Mouse (Mus musculus) midbrain, embryonic 16.5 days (tissue): ENCODE measurements around the gene Cntnap1. TPM values are rescaled to one million over a fixed set of nuclear protein-coding genes. Genes with fewer than 3 reads are reported as not detected.
A peak's percentile ranks its signal among the peaks of the same experiment; 100 is the strongest.

ENCODE experiments used
- ATAC-seq: fragments of 200-750 bp; cut with Nextera tagmentation; 2 replicates; pipeline ENCODE4 v1.8.0; 2017; ENCODE audit warnings: moderate TSS enrichment
- H3K27ac ChIP-seq: fragments of 300-500 bp; sonication (generic); 2 replicates; pipeline ENCODE4 v1.5.1; 2014; ENCODE audit warnings: mild to moderate bottlenecking, low read length, mixed read lengths
- H3K27me3 ChIP-seq: fragments of 300-500 bp; sonication (generic); 2 replicates; pipeline ENCODE4 v1.6.1; 2014; ENCODE audit warnings: low read depth, low read length, mixed read lengths; ENCODE audit not compliant: control insufficient read depth, insufficient read depth
- H3K36me3 ChIP-seq: fragments of 300-500 bp; sonication (generic); 2 replicates; pipeline ENCODE4 v1.6.1; 2014; ENCODE audit warnings: mild to moderate bottlenecking, low read length, moderate library complexity, mixed read lengths; ENCODE audit not compliant: control insufficient read depth, insufficient read depth
- H3K4me1 ChIP-seq: fragments of 300-500 bp; sonication (generic); 2 replicates; pipeline ENCODE4 v1.6.1; 2014; ENCODE audit warnings: mild to moderate bottlenecking, low read length, mixed read lengths; ENCODE audit not compliant: control insufficient read depth, insufficient read depth
- H3K4me2 ChIP-seq: fragments of 300-500 bp; sonication (generic); 2 replicates; pipeline ENCODE4 v1.6.1; 2014; ENCODE audit warnings: mild to moderate bottlenecking, low read length, mixed read lengths
- H3K4me3 ChIP-seq: fragments of 300-500 bp; sonication (generic); 2 replicates; pipeline ENCODE4 v1.5.1; 2014; ENCODE audit warnings: low read depth, mild to moderate bottlenecking, low read length, moderate library complexity, mixed read lengths
- H3K9ac ChIP-seq: fragments of 300-500 bp; sonication (generic); 2 replicates; pipeline ENCODE4 v1.6.1; 2014; ENCODE audit warnings: low read depth, low read length, mixed read lengths
- H3K9me3 ChIP-seq: fragments of 300-500 bp; sonication (generic); replicated peaks from 2 replicates; pipeline ENCODE4 v1.6.1; 2014; ENCODE audit warnings: mild to moderate bottlenecking, low read length, mixed read lengths; ENCODE audit not compliant: control insufficient read depth, poor library complexity, severe bottlenecking
- WGBS: fragments of 180-500 bp; shearing (Covaris S2); extraction: QIAGEN DNeasy Blood & Tissue Kit; methylation state at CpG from one replicate; pipeline ENCODE4 v1.1.7; 2014; 5-methylcytosine and 5-hydroxymethylcytosine counted together
- polyA plus RNA-seq: library from polyadenylated mRNA; unstranded; fragments of >200 nt; fragmentation: Nextera tagmentation; extraction: Ambion mirVana; gene quantifications from 2 replicates; pipeline ENCODE4 v1.2.1, GENCODE M21; 2015

Cntnap1 gene
- polyA plus RNA-seq, 1 experiment from 2014 or later = 4.7 TPM

DNA sequence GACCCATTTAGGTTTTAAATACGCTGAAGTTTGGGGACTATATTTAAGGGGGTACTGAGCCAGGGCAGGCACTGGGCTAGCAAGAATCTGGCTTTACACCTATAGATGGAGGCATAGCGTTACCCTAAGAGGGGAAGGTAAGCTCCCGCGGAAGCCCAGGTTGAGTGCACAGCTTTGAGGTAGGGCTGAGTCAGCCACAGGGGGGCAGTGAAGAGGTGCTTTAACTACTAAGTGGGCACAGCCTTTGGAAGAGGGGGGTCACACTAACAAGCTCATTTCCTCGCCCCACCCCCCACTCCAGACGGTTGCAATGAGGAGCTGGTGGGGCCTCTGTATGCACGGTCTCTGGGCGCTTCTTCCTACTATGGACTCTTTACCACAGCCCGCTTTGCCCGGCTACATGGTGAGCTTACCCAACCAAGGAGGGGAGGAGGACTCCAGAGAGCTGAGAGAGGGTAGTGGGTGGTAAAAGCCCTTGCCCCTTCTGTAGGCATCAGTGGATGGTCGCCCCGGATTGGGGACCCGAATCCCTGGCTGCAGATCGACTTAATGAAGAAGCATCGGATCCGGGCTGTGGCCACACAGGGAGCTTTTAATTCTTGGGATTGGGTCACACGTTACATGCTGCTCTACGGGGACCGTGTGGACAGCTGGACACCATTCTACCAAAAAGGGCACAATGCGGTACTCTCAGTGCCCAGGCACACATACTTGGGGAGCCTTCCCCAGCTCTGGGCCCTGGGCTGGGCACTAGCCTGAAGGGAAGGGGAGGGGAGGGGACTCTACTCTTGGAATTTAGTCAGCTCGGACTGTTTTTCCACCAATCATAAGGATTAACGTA, 6.8 kb downstream of the Cntnap1 start:
- Histone ChIP-seq H3K9ac (peak overlapping the region; percentile 75), H3K4me3 (peak overlapping the region; percentile 51), H3K4me2 (peak overlapping the region; percentile 74), H3K27me3 (peaks cover 18% of the 10 kb centered on the region; the same call in 1 of the 2 replicates), H3K36me3 (no peaks in the 10 kb centered on the region), H3K4me1 (peaks cover 44% of the 10 kb centered on the region), H3K27ac (no peak overlapping the region), H3K9me3 (no peaks in the 10 kb centered on the region)
- ATAC-seq = peak; percentile 41
- 23% methylated on average over 22 of the region's 22 CpGs for WGBS

DNA sequence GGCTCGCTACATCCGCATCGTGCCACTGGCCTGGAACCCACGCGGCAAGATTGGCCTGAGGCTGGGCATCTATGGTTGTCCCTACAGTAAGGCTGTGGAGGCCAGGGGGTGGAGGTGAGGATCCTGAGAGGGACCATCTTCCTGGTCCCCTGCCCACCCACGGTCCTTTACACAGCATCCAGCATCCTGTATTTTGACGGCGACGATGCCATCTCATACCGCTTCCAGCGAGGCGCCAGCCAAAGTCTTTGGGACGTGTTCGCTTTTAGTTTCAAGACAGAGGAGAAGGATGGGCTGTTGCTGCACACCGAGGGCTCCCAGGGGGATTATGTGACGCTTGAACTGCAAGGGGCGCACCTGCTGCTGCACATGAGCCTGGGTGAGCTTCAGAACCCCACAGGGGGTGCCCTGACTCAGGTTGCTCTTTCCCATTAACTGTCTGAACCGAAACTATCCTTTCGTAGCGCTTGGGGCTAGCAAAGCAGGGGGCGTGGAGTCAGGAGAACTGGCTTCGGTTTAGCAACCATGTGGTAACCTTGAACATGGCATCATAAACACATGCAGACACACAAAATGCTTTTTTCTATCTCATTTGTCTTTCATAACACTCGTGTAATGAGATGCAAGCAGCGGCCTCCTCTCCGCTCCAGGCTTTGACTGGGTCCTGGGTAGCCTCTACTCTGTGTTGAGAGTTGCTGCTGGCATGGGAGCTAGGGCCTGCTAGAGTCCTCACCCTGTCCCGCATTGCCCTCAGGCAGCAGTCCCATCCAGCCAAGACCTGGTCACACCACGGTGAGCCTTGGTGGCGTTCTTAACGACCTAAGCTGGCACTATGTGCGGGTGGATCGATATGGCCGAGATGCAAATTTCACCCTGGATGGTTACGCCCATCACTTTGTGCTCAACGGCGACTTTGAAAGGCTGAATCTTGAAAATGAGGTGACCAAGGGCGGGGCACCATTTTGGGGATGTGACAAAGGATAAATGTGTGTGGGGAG, 8.0 kb downstream of the Cntnap1 start:
- peaks cover 15% of the 10 kb centered on the region; the same call in 1 of the 2 replicates for H3K27me3 ChIP-seq
- H3K9ac ChIP-seq = peak overlapping the region; percentile 32; the same call in 1 of the 2 replicates
- ATAC-seq = no peak
- H3K36me3 ChIP-seq = 0 out of 2 replicates have a peak, but pooled peaks cover 2% of the 10 kb centered on the region
- H3K4me2 ChIP-seq = peak overlapping the region; percentile 74
- H3K9me3 ChIP-seq = no peaks in the 10 kb centered on the region
- H3K4me3 ChIP-seq = no peak overlapping the region
- no peak overlapping the region for H3K27ac ChIP-seq
- H3K4me1 ChIP-seq = peaks cover 33% of the 10 kb centered on the region
- 55% methylated on average over 36 of the region's 36 CpGs for WGBS

DNA sequence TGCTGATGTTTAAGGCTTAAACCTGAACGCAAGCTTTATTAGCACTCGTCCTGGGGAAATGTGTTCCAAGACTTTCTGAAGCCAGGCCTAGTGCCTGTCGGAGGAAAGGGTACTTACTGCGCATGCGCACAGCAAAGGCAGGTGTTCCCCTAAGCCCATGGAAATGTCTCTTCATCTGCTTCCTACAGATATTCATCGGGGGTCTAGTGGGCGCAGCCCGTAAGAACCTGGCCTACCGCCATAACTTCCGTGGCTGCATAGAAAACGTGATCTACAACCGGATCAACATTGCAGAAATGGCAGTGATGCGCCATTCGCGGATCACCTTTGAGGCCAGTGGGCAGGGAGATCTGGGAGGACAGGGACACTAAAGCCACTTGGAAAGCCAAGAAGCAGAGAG, 9.0 kb downstream of the Cntnap1 start:
- no peak for ATAC-seq
- WGBS = 75% methylated on average over 15 of the region's 15 CpGs
- H3K27me3 ChIP-seq = peaks cover 15% of the 10 kb centered on the region; the same call in 1 of the 2 replicates
- 0 out of 2 replicates have a peak, but pooled peaks cover 2% of the 10 kb centered on the region for H3K36me3 ChIP-seq
- H3K9ac ChIP-seq = no peak overlapping the region
- no peak overlapping the region for H3K27ac ChIP-seq
- H3K4me1 ChIP-seq = peaks cover 24% of the 10 kb centered on the region
- no peak overlapping the region for H3K4me3 ChIP-seq
- no peak overlapping the region for H3K4me2 ChIP-seq
- no peaks in the 10 kb centered on the region for H3K9me3 ChIP-seq

DNA sequence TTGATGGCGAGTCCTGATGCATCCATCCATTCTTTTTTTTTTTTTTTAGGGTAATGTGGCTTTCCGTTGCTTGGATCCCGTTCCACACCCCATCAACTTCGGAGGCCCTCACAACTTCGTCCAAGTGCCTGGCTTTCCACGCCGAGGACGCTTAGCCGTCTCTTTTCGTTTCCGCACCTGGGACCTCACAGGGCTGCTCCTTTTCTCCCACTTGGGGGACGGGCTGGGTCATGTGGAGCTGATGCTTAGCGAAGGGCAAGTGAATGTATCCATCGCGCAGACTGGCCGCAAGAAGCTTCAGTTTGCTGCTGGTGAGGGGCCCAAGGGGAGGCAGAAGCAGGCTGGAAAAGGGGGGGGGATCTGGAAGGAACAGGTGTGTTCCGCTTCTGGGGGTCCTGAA, 9.9 kb downstream of the Cntnap1 start:
- Histone ChIP-seq H3K4me2 (no peak overlapping the region), H3K9ac (no peak overlapping the region), H3K27me3 (peaks cover 15% of the 10 kb centered on the region; the same call in 1 of the 2 replicates), H3K27ac (no peak overlapping the region), H3K4me3 (no peak overlapping the region), H3K4me1 (peaks cover 15% of the 10 kb centered on the region), H3K9me3 (no peaks in the 10 kb centered on the region), H3K36me3 (0 out of 2 replicates have a peak, but pooled peaks cover 4% of the 10 kb centered on the region)
- WGBS = 66% methylated on average over 17 of the region's 17 CpGs
- ATAC-seq = no peak

DNA sequence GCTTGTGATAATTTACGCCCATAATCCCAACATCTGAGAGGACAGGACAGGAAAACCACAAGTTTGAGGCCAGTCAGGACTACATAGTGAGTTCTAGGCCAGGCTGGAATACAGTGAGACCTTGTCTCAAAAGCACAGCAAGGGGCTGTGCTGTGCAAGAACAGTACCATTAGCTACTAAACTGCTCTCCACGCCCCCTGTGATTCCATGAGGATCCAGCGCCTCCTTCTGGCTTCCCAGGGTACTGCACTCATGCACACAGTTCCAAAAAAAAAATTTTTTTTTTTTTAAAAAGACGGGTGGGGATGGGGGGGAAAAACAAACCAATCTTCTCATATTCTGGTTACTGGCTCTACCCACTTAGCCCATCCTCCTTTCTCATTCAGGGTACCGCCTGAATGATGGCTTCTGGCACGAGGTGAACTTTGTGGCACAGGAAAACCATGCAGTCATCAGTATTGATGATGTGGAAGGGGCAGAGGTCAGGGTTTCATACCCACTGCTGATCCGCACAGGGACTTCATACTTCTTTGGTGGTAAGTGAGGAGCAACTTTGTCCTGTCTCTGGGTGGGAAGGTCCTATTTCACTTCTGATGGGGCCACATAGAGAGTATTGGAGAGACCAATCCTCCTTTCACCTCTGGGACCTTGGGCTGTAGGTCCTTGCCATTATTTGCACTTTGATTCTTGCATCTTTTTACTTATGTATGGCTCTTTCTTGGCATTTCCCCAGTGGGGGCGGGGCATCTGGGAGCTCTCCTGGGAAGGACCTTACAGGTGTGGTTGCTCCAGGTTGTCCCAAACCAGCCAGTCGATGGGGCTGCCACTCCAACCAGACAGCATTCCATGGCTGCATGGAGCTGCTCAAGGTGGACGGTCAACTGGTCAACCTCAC, 10.8 kb downstream of the Cntnap1 start:
- peaks cover 15% of the 10 kb centered on the region; the same call in 1 of the 2 replicates for H3K27me3 ChIP-seq
- H3K4me1 ChIP-seq = peaks cover 14% of the 10 kb centered on the region
- WGBS = 44% methylated on average over 10 of the region's 10 CpGs
- H3K4me3 ChIP-seq = no peak overlapping the region
- no peak for ATAC-seq
- no peak overlapping the region for H3K9ac ChIP-seq
- no peak overlapping the region for H3K4me2 ChIP-seq
- no peaks in the 10 kb centered on the region for H3K9me3 ChIP-seq
- 0 out of 2 replicates have a peak, but pooled peaks cover 4% of the 10 kb centered on the region for H3K36me3 ChIP-seq
- H3K27ac ChIP-seq = no peak overlapping the region

DNA sequence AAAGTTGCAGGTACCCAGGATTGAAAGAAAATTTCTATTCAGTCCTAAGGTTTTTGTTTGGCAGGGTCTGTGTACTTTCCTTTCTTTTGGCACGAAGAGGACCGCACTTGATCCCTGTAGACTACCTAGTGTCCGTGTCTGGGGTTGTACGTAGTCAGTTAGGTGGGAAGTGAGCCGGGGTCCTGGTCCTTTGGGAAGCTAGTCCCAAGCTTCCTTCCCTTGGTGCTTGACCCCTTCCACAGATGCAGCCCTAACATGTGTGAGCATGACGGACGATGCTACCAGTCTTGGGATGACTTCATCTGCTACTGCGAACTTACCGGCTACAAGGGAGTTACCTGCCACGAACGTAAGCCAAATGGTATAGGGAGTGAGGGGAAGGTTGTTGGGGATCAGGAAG, 11.6 kb downstream of the Cntnap1 start:
- ATAC-seq = no peak
- no peak overlapping the region for H3K9ac ChIP-seq
- no peak overlapping the region for H3K4me2 ChIP-seq
- H3K4me1 ChIP-seq = peaks cover 7% of the 10 kb centered on the region
- H3K36me3 ChIP-seq = 0 out of 2 replicates have a peak, but pooled peaks cover 4% of the 10 kb centered on the region
- no peak overlapping the region for H3K4me3 ChIP-seq
- 92% methylated on average over 11 of the region's 11 CpGs for WGBS
- H3K9me3 ChIP-seq = no peaks in the 10 kb centered on the region
- H3K27me3 ChIP-seq = peaks cover 15% of the 10 kb centered on the region; the same call in 1 of the 2 replicates
- H3K27ac ChIP-seq = no peak overlapping the region

DNA sequence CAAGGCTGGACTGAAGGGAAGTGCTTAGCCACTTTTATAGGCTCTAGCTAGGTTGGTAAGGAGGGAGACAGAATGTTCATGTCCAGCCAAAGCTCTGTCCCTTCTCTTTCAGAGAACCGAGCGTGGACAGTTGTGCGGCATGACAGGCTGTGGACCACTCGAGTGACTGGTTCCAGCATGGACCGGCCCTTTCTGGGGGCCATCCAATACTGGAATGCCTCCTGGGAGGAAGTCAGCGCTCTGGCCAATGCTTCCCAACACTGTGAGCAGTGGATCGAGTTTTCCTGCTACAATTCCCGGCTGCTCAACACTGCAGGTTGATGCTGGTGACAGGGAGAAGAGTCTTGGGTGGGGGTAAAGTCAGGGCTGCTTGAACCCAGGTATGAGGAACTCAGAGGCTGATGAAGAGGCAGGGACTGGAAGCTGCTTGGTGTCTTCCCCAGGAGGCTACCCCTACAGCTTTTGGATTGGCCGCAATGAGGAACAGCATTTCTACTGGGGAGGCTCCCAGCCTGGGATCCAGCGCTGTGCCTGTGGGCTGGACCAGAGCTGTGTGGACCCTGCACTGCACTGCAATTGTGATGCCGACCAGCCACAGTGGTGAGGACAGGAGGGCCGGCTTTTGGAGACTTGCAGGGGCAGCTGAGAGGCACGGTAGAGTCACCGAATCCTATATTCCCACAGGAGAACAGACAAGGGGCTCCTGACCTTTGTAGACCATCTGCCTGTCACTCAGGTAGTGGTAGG, 12.6 kb downstream of the Cntnap1 start:
- Histone ChIP-seq H3K9ac (0 out of 2 replicates have a peak overlapping the region, but pooled peaks have one; percentile 12), H3K9me3 (no peaks in the 10 kb centered on the region), H3K4me1 (no peaks in the 10 kb centered on the region; the same call in 1 of the 2 replicates), H3K36me3 (0 out of 2 replicates have a peak, but pooled peaks cover 4% of the 10 kb centered on the region), H3K27ac (no peak overlapping the region), H3K4me3 (no peak overlapping the region), H3K27me3 (peaks cover 7% of the 10 kb centered on the region; the same call in 1 of the 2 replicates), H3K4me2 (no peak overlapping the region)
- ATAC-seq = no peak
- whole genome bisulfite sequencing = 77% methylated on average over 14 of the region's 14 CpGs
